Mouse (Mus musculus): ENCODE data around the gene Clpx. TPM values are rescaled to one million over a fixed set of nuclear protein-coding genes. Genes with fewer than 3 reads are reported as not detected.
"Not testable (repeated sequence)": the region's sequence is repeated elsewhere in the genome, so short reads cannot be mapped to it uniquely, and the experiment has no call there.

Gene Clpx
- total RNA-seq (2015; ENCODE audit: low replicate concordance) (20.1 and 20.2 TPM in 2 replicates), total RNA-seq (2017; ENCODE audit: low replicate concordance) (30.4 and 56.9 TPM in 2 replicates)

DNA sequence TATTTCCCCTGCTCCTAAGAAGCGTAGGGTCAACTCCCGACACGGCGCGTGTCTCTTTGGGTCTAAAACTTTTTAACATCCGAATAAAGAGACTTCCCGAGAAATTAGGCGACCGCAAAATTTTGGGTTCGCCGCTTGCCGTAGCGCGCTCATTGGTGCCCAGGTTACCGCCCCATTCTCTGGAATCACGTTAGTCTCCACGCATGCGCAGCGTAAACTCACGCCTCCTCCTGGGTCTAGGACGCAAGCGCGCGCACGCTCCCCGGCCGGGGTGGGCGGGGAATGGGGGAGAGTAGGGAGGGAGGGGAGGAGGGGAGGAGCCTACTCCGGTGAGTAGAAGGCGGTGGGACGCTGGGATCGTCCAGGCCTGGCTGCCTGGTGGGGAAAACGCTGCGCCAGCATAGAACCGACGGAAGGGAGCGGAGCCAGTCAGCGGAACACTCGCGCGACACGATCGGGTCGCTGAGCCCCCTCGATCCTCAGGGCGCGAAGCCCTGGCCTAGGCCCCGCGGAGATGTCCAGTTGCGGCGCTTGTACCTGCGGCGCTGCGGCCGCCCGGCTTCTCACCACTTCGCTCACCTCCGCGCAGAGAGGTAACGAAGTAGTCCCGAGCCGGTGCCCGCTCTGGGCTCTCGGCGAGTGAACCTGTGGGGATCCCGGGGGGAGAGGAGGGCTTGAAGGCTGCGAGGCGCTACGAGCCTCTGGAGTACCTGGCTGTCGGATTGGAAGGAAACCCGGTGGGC lies at the start of gene Clpx:
Gene Clpx (plus strand): TSS at position 288 of the 743 bp plus-strand sequence.
- peak; percentile 89 for ATAC-seq (replicated peaks; ENCODE audit: low FRiP score, poor library complexity, severe bottlenecking)

GRCm38 (mm10) chr9:65247502-65248376 lies 46.3 kb upstream of the Clpx start:
- no peak for ATAC-seq (replicated peaks; ENCODE audit: low FRiP score, poor library complexity, severe bottlenecking)

DNA sequence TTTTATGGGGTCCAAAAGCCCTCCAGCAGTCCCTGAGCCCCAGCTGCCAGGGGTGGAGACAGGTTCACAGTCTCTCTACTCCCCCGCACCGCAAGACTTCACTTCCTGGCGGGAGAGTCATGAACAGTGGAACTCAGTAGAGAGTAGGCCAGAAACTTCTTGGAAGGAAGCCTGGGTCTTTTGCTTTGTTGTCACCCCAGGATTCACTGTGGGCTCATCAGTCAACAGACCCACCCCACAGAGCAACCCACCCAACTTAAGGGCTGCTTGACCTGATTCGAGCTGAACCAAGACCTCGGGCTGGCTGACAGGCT lies 45.7 kb upstream of the Clpx start:
- no peak for ATAC-seq (replicated peaks; ENCODE audit: low FRiP score, poor library complexity, severe bottlenecking)

DNA sequence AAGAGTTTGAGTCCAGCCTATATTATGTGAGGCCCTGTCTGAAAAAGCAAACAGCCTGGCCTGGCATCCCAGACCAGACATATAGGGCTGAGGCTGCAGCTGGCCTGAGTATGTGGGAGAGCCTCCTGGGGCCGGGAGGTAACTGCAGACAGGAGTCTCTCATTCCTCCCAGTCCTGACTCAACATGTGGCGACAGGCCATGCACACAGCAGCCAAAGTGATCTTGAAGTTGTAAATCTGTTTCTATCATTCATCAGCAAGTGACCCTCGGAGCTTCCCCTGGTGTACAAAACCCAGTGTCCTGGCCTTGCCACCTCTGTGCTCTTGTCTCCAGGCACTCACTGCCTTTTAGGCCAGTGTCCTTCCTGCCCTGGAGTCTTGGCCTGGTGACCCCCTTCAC lies 42.0 kb upstream of the Clpx start:
- ATAC-seq (replicated peaks; ENCODE audit: low FRiP score, poor library complexity, severe bottlenecking) = no peak

DNA sequence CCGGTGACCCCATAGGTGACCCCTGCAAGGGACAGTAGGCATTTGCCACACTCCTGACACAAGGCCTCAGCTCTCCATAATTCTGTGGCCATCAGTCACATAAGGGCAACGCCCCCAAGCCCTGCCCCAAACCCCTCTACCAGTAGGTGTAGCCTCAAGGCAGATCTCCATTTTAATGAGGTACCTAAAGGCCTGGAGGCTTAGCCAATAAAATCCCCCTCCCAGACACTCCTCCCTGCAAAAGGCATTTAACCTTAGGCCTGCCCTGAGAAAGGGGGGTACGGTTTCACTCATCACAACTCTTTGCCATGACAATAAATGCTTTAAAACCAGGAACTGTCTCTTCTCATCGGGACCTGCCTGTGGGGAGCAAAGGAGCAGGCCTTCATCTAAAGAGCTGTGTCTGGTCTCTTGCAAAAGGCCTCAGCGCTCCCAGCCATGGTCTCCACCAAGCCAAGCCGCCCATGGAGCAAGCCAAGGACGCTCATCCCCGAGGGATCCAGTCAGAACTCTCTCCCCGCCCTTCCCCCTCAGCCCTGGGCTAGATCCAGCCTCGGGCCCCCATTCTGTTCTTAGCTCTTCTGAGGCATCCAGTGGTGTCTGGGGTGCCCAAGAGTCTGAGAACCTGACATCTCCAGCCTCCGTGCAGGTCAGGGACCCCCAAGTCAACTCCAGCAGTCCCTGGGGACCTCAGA lies 38.0 kb upstream of the Clpx start:
- no peak for ATAC-seq (replicated peaks; ENCODE audit: low FRiP score, poor library complexity, severe bottlenecking)

DNA sequence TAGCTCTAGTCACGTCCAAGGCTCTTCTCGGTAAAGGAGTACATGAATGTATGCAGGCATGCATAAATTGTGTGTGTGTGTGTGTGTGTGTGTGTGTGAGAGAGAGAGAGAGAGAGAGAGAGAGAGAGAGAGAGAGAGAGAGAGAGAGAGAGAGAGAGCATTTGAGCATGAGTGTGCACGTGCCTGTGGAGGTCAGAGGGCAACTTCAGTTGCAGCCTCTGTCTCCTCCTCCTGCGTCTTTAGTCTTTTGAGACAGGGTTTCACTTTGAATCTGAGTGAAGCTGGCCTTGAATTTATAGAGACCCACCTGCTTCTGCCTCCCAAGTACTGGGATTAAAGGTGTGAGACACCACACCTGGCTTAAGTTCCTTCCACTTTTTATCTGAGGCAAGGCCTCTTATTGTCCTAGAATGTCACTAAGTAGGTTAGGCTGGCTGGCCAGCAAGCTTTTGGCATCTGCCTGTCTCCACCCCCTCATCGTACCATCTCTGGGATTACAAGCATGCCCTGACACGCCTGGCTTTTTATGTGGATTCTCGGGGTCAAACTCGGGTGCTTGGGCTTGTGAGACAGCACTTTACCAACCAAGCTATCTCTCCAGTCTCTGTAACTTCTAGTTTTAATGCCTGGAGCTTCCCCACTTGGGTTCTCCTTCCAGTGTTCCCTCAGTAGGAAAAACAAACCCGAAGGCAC lies 36.7 kb upstream of the Clpx start:
- no peak for ATAC-seq (replicated peaks; ENCODE audit: low FRiP score, poor library complexity, severe bottlenecking)

DNA sequence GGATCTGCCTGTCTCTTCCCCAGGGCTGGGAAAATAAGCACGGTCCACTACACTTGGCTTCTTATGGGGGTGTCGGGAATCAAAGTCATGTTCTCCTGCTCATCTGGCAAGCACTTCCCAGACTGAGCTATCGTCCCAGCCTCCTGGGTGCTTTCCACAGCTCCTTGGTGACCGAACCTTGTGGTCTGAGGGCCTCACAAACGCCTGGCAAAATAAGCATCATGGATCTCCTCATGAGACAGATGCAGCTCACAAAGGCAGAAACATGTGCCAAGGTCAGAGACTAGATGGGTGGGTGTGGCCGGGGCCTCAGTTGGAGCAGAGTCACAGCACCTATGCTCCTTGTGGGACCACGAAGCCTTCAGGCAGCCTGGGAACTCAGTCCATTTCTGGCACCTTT lies 34.7 kb upstream of the Clpx start:
- ATAC-seq (replicated peaks; ENCODE audit: low FRiP score, poor library complexity, severe bottlenecking) = no peak

DNA sequence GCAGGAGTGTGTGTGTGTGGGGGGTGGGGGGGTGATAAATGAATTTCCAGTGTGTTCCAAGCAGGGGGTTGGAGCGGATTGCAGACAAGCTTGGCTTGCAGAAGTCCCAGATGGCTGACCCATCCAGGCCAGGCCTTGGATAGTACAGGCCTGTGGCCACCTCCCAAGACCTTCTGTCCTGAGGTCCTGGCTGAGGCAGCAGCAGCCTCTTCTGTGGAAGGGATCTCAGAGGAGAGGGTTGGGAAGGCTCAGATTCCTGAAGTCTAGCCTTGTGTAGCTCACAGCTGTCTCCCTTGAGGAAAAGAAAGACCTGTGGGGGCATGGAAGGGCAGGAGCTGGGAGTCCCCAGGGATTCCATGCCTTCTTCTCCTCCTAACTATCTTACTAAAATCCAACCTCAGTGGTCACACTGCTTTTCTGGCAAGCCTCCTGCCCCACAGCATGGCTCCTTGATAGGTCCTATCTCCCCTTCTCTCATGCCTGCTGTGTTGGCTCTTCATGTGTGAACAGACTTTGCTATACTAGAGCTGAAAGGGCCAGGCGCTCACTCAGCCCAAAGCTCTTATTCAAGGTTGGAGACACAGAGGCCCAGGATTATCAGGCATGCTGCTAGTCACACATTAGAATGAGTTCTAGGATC lies 32.3 kb upstream of the Clpx start:
- no peak for ATAC-seq (replicated peaks; ENCODE audit: low FRiP score, poor library complexity, severe bottlenecking)

DNA sequence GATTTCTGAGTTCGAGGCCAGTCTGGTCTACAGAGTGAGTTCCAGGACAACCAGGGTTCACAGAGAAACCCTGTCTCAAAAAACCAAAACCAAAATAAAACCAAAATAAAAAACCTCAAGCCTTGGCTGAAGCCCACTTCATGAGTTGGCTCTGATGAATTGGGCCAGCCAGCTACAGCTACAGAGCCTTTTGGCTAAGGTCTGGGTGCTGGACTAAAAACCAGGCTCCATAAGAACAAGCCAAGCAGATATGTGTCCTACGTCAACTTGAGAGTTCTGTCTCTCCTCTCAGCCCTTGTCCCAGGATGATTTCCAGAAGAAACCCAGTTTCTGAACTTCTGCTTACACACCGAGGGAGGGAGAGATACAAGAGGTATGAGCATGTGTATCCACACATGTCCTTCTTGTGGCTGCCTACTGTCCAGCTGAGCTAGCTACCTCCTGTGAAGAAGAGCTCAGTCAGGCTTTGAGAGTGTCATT lies 31.4 kb upstream of the Clpx start:
- no peak for ATAC-seq (replicated peaks; ENCODE audit: low FRiP score, poor library complexity, severe bottlenecking)

DNA sequence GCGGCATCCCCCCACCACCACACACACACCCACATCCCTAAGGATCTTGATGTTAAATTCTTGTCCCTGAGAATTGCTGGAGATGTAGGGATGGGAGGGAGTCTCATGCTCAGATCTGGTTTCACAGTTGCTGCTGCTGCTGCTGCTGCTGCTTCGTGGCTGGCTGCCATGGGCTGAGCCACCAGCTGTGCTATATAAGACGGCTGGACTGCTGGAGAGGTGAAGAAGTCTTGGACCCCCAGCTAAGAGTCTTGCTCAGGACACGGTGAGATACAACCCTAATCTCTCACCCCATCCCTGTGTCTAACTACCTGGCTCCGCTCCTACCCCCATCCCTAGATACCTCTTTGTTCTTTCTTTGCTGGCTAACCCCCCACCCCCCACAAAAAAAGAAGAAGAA lies 29.1 kb upstream of the Clpx start, which contains the start of gene Cilp:
Gene Cilp (plus strand): TSS at position 222 of the 400 bp plus-strand sequence.
- no peak for ATAC-seq (replicated peaks; ENCODE audit: low FRiP score, poor library complexity, severe bottlenecking)

GRCm38 (mm10) chr9:65267742-65268515 lies 26.1 kb upstream of the Clpx start:
- no peak for ATAC-seq (replicated peaks; ENCODE audit: low FRiP score, poor library complexity, severe bottlenecking)

DNA sequence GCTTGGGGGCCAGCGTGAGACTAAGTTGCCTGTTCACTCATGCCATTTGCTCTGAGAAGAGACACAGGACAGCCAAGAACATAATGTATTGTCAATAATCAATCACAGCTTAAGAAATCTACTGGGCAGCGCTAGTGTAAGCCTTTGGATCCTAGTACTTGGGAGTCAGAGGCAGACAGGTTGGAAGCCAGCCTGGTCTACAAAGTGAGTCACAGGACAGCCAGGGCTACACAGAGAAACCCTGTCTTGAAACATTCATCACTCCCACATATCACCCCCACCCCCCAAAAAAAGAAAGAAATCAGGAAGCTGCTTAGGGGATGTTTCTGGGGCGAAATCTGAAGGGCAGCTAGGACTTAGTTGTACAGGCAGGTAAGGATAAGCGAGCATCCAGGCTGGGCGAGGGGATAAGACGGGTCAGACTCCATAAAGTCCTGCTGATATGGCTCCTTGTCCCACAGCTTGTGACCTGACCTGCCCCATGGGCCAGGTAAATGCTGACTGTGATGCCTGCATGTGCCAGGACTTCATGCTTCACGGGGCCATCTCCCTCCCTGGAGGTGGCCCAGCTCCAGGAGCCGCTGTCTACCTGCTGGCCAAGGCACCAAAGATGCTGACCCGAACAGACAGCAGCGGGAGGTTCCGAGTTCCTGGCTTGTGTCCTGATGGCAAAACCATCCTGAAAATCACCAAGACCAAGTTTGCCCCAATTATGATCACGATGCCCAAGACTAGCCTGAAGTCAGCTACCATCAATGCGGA lies 20.8 kb upstream of the Clpx start:
- ATAC-seq (replicated peaks; ENCODE audit: low FRiP score, poor library complexity, severe bottlenecking) = no peak

- no peak for ATAC-seq (replicated peaks; ENCODE audit: low FRiP score, poor library complexity, severe bottlenecking)
Measured at GRCm38 (mm10) chr9:65273873-65274272, 20.2 kb upstream of the Clpx start.

GRCm38 (mm10) chr9:65274851-65275250 lies 19.2 kb upstream of the Clpx start:
- not testable (repeated sequence) for ATAC-seq (replicated peaks; ENCODE audit: low FRiP score, poor library complexity, severe bottlenecking)

GRCm38 (mm10) chr9:65275810-65276530 lies 18.1 kb upstream of the Clpx start:
- no peak for ATAC-seq (replicated peaks; ENCODE audit: low FRiP score, poor library complexity, severe bottlenecking)

- ATAC-seq (replicated peaks; ENCODE audit: low FRiP score, poor library complexity, severe bottlenecking) = no peak
Measured at GRCm38 (mm10) chr9:65281536-65282151, 12.4 kb upstream of the Clpx start.

DNA sequence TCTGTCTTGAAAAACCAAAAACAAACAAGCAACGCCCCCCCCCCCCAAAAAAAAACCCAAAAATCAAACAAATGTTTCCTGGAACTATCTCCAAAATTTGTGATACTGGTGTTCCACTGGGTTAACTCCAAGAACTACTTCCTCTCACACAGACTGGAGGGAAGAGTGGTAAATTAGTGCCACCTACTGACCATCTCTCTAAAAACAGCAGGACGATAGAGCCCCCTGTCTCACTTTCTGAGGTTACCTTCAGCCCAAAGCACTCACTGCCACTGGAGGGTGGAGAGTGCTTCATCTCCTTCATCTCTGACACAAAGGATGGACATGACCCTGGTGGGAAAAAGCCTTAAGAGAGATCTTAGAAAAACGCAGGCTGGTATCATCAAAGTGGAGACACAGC lies 10.8 kb upstream of the Clpx start:
- no peak for ATAC-seq (replicated peaks; ENCODE audit: low FRiP score, poor library complexity, severe bottlenecking)

Data from erythroid progenitor cell, adult 5-6 weeks (primary cell).